ENCODE assay signal across 16 mouse cellular contexts in the genomic region with DNA sequence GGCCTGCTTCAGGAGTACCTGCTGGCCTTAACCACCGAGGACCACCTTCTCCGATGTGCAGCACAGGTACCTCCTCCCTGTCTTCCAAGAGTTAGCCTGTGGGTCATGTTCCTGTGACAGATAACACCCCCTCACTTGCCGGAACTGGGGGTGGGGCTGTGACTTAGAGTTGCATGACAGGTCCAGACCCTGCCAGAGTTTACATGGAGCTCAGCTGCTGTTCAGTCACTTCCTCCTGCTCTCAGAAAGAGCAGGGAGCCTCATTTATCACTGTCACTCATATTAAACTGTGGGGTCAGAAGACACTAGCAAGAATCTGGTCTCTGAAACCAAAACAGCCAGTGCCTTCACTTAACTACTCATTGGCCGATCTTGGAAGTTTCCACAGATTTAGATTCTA. TPM values are rescaled to one million over a fixed set of nuclear protein-coding genes. Genes with fewer than 3 reads are reported as not detected.
DNase-seq lines count a peak whose midpoint lies in the region; ATAC-seq and TF ChIP-seq lines count a peak whose summit lies in the region.
"Had no signal": no experiment of that assay in that cellular context is flagged by ENCODE, and none has a peak within 500 bp of the region (broad histone marks: within the 10 kb centered on the region; RNA-seq: fewer than 3 reads in every experiment).

No protein-coding gene starts in this region.

- no peak for ATAC-seq in kidney, embryonic 15.5 days (replicated peaks; ENCODE audit: low FRiP score)
- peak; percentile 45; the same call in 1 of the 2 replicates for ATAC-seq in common myeloid progenitor, adult 5-6 weeks (replicated peaks; ENCODE audit: low read depth, poor library complexity, severe bottlenecking)
- ATAC-seq: forebrain, embryonic 13.5 days had no signal

- DNase-seq in kidney, adult 2 months = peak; percentile 56
- peak; percentile 80 for DNase-seq in kidney, postnatal 10 days
- DNase-seq in lung, postnatal 4 days = peak; percentile 42 to 68
- DNase-seq in thymus, postnatal 10 days (ENCODE audit: low spot score in 2 of 2) = no peak
- DNase-seq in right cerebral cortex, postnatal 14 days = no peak
- DNase-seq: cerebellum, adult 2 months; left cerebral cortex, postnatal 4 days had no signal

- no peaks in the 10 kb centered on the region for H3K4me1 ChIP-seq in kidney, adult 2 months (ENCODE audit: control insufficient read depth, insufficient read depth, low read length)
- H3K4me1 ChIP-seq in kidney, embryonic 15.5 days = peaks cover 14% of the 10 kb centered on the region
- H3K4me1 ChIP-seq: embryonic facial prominence, embryonic 13.5 days; forebrain, embryonic 13.5 days; liver, embryonic 15.5 days had no signal

- no peak overlapping the region for H3K27ac ChIP-seq in kidney, adult 2 months (ENCODE audit: insufficient read depth, low read depth, low read length)
- H3K27ac ChIP-seq in kidney, embryonic 15.5 days = no peak overlapping the region; the same call in 1 of the 2 replicates
- H3K27ac ChIP-seq: embryonic facial prominence, embryonic 13.5 days; forebrain, embryonic 13.5 days; hindbrain, embryonic 13.5 days; liver, embryonic 15.5 days had no signal

- H3K9me3 ChIP-seq in kidney, embryonic 15.5 days (replicated peaks) = no peaks in the 10 kb centered on the region
- H3K9me3 ChIP-seq: embryonic facial prominence, embryonic 13.5 days; forebrain, embryonic 13.5 days; heart, embryonic 10.5 days; hindbrain, embryonic 13.5 days; liver, embryonic 15.5 days had no signal

- H3K9ac ChIP-seq in kidney, embryonic 15.5 days = no peak overlapping the region
- H3K9ac ChIP-seq: embryonic facial prominence, embryonic 13.5 days; forebrain, embryonic 13.5 days; hindbrain, embryonic 13.5 days; liver, embryonic 15.5 days had no signal

- no peak for TF ChIP-seq POLR2A in kidney, adult 2 months (IDR thresholded peaks at IDR 0.05; ENCODE audit: low read depth, low read length)

- H3K27me3 ChIP-seq in kidney, adult 2 months (replicated peaks; ENCODE audit: control insufficient read depth, insufficient read depth, low read length) = no peaks in the 10 kb centered on the region
- no peaks in the 10 kb centered on the region for H3K27me3 ChIP-seq in kidney, embryonic 15.5 days
- H3K27me3 ChIP-seq: embryonic facial prominence, embryonic 13.5 days; forebrain, embryonic 13.5 days; hindbrain, embryonic 13.5 days; liver, embryonic 15.5 days had no signal

- TF ChIP-seq CTCF in kidney, adult 2 months (conservative IDR thresholded peaks at IDR 0.05; ENCODE audit: insufficient read depth, insufficient read length, low read depth, low read length) = no peak

- no peaks in the 10 kb centered on the region for H3K36me3 ChIP-seq in kidney, adult 2 months (ENCODE audit: control insufficient read depth, insufficient read depth, low read length)
- H3K36me3 ChIP-seq in kidney, embryonic 15.5 days = peaks cover 60% of the 10 kb centered on the region

- WGBS in kidney, adult 2 months = 42% methylated on average over 4 of the region's 4 CpGs
- 40% methylated on average over 4 of the region's 4 CpGs for WGBS in kidney, embryonic 15.5 days

- H3K4me2 ChIP-seq in kidney, embryonic 15.5 days = no peak overlapping the region
- H3K4me2 ChIP-seq: embryonic facial prominence, embryonic 13.5 days; forebrain, embryonic 13.5 days; hindbrain, embryonic 13.5 days; liver, embryonic 15.5 days; midbrain, embryonic 11.5 days had no signal

- H3K4me3 ChIP-seq in kidney, adult 2 months (ENCODE audit: insufficient read depth, low read depth, low read length) = no peak overlapping the region
- no peak overlapping the region for H3K4me3 ChIP-seq in kidney, embryonic 15.5 days (replicated peaks)
- H3K4me3 ChIP-seq: embryonic facial prominence, embryonic 13.5 days; forebrain, embryonic 13.5 days; heart, embryonic 10.5 days; hindbrain, embryonic 13.5 days; liver, embryonic 15.5 days; myocyte had no signal

RNA-seq across cellular contexts. Expression of gene Atp2a3, which starts 37.9 kb away (rescaled TPM):
- polyA plus RNA-seq in kidney, adult 2 months (2012; rRNA removed) = 24.3 and 28.7 TPM in 2 replicates
- 4.2 and 5.7 TPM in 2 replicates for polyA plus RNA-seq in kidney, embryonic 15.5 days (2015; fragmentation: Nextera tagmentation; extraction: Ambion mirVana)
- 42.5 and 60.0 TPM in 2 replicates for total RNA-seq in common myeloid progenitor, adult 5-6 weeks (2017)

Comparison
In these comparisons a context has a peak if more than half of its experiments do, and no peak if none do; other contexts are left out.
1. DNase-seq: peak in kidney, adult 2 months (single experiment), kidney, postnatal 10 days (single experiment) and lung, postnatal 4 days (2 of 2); none in thymus, postnatal 10 days (0 of 2) and right cerebral cortex, postnatal 14 days (single experiment).